Mouse (Mus musculus): ENCODE results near the gene Dennd5b.
"Not testable (repeated sequence)": the region's sequence is repeated elsewhere in the genome, so short reads cannot be mapped to it uniquely, and the experiment has no call there.

The Dennd5b gene

DNA sequence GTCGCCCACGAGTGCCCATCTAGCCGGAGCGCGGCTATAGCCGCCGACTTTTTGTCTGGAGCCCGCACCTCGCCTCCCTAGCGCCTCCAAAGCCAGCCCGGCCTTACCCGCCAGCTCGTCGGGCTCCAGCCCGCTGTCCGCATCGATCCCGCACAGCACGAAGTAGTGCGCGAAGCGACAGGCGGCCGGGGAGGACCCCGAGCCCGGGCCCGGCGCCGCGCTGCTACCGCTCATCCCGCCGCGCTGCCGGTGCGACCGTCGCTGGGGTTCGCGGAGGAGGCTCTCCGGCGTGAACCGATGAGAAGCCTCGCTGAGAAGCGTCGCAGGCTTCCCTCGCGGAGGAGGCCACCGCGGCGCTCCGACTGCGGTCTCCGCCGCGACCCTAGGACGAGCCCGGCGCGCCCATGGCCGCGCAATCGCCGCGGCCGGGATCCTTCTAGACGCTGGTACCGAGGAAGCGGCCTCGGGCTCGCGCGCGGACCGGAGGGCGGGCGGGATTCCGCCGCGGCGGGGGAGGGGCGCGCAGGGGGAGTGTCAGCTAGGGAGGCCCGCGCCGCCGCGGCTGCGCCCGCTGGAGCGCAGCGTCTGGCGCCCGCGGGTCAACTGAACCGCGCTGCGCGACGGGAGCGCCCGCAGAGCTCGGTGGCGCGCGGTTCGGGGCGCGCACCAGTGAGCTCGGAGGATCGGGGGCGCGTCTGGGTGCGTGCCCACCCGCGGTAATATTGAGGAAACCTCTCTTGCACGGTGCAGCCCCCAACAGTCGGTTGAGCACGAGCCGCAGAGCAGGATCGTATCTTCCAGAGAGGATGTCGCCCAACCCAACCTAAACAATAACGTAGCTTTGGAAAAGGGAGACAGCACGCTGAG lies at the start of gene Dennd5b:
Dennd5b (minus strand) TSS at position 605 of the 867 bp plus-strand sequence.
- peak; percentile 88 for DNase-seq (ENCODE audit: low spot score)

DNA sequence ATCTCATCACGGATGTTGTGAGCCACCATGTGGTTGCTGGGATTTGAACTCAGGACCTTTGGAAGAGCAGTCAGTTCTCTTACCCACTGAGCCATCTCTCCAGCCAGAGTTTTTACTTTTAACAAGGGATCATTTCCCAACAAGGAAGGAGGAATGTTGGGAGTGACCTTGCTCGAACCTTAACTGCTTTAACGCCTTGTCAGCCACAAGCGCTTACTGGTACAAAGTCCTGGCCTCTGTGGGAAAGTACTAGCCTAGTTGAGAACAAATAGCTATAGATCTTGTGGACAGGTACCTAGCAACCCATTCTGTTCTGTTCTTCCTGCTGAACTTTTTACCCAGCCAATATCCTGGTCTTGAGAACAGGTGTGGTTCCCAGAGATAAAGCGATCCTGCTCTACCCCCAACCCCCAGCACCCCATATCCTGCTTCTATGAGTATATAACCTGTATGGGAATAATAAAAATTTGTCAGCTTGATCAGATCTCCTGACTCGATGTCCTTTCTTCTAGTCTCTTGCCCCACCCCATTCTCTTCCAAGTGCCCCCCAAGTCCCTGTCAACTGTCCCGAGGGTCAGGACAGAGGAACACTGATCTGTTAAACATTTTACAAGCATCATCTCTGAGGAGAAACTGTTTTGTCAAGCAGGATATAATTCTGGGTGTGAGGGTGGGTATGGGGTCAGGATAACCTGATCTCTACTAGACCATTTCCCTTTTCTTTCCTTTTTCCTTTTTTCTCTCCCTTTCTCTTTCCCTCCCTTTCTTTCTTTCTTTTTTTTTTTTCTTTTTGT lies 47.2 kb upstream of the Dennd5b start:
- no peak for DNase-seq (ENCODE audit: low spot score)

DNA sequence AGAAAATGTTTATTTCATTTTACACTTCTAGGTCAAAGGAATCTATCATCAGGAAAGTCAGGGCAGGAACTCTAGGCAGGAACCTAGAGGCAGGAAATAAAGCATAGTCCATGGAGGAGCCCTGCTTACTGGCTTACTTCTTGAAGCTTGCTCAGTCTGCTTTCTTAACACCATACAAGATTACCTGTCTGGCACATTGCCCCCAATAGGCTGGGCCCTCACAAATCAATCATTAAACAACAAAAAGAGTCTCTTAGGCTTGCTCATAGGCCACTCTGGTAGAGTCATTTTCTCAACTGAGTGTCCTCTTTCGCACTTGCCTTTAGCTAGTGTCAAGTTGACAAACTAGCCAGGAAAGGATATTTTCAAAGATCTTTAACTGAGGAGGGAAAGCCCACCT lies 43.7 kb upstream of the Dennd5b start:
- DNase-seq (ENCODE audit: low spot score), result no peak

DNA sequence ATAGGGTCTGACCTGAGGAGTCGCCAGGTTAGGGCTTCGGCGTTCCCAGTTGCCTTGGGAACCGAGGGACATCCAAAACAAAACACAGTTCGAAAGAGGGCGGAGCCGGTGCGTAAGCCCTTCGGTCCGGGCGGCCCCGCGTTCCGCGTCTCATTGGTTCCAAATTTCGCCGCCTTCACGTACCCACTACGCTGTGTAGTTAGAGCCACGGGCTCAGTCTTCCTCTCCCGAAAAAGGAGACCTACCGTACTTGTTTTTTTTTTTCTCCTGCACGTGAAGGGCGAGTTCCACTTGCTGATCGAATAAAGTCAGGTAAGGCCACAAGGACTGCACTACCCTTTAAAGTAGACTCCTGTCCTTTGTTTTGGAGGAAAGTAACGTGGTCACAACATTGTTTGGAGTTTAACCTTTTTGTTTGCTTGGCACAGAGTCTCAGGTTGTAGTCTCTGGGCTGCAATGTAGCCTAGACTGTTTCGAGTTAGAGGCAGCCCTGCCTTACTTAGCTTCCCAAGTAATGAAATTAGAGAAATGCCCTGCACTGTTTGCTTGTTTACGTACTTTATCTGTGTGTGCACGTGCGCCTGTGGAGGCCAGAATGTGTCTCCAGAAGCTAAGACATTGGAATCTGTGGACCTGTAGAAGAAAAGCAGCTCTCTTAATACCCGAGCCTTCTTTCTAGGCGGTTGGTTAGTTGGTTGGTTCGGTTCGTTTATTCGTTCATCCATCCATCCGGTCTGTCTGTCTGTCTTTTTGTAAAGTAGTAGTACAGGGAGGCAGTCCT lies 40.1 kb upstream of the Dennd5b start:
- DNase-seq (ENCODE audit: low spot score), result peak; percentile 87

DNA sequence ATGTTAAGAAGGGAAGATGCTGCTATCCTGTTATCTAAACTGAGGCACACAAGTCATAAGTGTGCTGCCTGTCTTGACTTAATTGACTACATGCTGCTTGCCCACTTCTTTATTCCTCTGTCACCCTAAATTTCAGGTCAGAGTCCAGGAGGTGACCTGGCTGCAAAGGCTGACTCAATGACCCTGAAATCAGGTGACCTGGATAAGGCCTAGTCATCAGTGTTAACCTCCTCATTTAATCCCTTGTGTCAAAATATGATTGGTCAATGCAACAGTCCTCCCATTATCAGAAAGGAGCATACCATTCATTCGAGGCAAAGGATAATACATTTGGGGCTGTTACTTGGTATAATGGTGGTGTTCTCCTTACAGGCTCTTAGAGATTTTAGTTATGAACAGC lies 38.0 kb upstream of the Dennd5b start, which contains the start of gene Etfbkmt:
Etfbkmt (plus strand) TSS at position 379 of the 400 bp plus-strand sequence.
- no peak for DNase-seq (ENCODE audit: low spot score)

DNA sequence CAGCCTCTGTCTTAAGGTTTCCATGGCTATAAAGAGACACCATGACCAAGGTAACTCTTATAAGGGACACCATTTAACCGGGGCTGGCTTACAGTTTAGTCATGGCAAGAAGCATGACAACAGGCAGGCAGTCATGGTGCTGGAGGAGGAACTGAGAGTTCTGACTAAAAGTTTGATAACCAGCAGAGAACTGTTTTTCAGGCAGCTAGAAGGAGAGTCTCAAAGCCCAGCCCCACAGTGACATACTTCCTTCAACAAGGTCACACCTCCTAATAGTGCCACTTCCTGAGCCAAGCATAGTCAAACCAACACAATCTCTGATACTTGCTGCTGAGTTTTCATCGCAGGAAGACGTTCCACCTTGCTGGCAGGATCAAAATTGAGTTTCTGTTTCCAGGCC lies 37.5 kb upstream of the Dennd5b start:
- no peak for DNase-seq (ENCODE audit: low spot score)

DNA sequence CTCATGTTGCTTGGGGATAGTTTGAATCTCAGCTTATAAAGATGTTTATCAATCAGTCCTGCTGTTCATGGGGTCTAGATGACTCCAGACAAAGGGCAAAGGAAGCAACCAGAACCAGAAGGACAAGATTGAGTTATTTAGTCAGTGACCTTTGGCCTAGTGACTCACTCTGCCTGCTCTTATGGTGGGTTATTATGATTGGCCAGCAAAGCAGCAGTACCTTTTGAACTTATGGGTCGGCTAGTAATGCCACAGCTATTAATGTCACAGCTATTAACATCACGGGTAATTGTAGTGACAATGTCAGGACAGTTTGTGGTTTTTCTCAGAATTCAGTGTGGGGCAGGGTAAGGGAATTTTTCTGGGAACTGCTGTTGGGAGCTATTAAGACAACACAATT lies 36.5 kb upstream of the Dennd5b start:
- DNase-seq (ENCODE audit: low spot score), result no peak

DNA sequence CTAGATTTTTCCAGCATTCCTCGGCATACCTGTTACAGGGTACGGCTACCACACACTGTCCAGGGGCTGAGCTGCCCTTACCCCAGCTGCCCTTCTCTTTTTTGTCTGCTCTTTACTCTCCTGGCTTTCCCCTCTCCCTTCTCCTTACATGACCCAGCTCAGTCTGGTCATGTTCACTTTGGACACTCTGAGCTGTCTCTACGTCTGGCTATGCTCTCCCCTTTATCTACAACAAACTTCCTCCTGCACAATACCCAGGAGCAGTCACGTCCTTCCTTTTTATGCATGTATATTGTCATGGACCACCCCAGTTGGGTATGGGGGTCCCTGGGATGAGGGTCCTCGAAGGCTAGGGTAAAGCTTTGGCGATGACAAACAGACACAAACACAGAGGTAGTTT lies 34.2 kb upstream of the Dennd5b start:
- DNase-seq (ENCODE audit: low spot score), result no peak

DNA sequence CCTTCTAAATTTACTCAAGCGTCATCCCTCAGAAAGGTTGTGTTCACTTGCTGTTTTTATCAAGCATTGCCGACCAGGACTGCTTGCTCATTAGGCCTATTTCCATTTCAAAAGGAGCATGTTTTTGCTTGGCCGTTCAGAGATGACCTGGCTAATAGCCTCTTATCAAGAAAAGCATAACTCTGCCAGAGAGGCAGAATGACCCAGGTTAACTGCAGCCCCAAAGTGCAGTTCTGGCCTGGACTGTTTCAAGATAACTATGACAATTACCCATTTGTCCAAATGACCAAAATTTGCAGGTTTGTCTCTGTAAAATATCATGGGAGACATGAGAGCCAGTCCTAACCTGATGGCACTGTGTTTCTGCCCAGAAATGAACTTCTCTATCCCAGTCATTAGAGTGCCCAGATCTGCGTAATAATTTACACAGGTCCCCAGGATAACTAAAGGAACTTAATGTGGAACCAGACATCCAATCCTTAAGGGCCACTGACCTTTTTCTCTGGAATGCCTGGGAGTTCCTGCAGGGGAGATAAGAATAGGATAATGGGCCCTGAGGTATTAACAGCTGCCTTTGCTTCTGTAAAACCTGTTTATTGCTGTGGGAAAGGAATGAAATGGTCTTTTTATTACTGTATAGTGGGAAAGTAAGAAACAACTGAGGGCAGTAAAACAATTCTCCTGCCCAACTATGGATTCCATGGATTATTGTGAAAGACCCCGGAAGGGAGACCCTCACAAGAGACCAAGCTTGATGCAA lies 33.1 kb upstream of the Dennd5b start:
- DNase-seq (ENCODE audit: low spot score), result no peak

DNA sequence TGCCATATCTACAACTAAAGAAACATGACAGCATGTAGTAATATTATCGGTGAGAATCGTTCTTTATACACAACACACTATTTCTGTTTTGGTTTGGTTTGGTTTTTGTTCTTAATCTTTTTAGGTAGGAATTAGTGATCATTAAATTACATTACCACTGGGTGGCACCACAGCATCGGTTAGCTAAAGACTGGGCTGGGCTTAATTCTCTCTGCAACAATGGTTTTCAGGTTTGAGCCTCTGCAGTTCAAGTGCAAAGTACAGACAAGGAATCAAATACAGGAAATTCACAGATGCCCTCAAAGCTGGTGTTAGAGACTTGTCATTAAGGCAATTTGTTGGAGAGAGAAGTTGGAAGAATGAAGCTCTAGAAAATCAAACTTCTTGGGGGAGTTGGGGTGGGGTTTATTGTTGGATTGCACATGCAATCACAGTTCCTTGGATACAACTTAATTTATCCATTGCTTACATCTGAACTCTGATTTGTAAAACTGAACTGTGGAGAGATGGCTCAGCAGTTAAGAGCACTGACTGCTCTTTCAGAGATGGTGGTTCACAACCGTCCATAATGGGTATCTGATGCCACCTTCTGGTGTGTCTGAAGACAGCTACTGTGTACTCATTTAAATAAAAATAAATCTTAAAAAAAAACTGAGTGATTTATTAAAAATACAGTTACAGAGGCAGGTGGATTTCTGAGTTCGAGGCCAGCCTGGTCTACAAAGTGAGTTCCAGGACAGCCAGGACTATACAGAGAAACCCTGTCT lies 31.0 kb upstream of the Dennd5b start:
- no peak for DNase-seq (ENCODE audit: low spot score)

DNA sequence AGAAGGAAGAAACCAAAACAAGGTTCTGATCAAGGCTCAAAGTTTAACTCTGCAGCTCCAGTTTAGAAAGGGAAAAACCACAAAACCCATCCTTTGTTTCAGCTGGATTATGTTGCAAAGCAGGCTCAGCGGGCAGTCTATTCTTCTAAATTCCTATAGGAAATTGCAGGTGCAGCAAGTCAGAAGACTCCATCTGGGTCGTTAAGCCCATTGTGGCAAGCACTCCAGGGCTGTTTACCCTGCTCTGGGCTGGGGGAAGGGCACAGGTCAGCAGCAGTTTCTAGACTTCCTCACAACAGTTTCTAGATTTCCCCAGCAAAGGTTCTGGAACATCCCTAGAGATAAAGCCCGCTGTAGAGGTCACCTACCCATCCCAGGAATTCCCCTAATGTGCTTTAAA lies 29.6 kb upstream of the Dennd5b start:
- DNase-seq (ENCODE audit: low spot score), result no peak

DNA sequence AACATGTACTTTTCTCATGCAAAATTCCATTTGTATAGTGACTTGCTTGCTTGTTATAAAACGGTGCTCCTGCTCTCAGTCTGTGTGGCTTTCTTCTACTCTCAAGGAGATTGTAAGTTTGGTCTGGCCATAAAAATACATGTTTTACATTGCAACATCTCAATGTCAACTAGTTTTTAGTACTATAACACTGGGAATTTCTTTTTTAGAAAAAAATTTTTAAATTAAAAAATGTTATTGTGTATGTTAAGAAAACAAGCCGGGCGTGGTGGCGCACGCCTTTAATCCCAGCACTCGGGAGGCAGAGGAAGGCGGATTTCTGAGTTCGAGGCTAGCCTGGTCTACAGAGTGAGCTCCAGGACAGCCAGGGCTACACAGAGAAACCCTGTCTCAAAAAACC lies 28.4 kb upstream of the Dennd5b start, which contains the start of gene Gm10203:
Gm10203 (plus strand) TSS at position 301 of the 400 bp plus-strand sequence.
- not testable (repeated sequence) for DNase-seq (ENCODE audit: low spot score)

DNA sequence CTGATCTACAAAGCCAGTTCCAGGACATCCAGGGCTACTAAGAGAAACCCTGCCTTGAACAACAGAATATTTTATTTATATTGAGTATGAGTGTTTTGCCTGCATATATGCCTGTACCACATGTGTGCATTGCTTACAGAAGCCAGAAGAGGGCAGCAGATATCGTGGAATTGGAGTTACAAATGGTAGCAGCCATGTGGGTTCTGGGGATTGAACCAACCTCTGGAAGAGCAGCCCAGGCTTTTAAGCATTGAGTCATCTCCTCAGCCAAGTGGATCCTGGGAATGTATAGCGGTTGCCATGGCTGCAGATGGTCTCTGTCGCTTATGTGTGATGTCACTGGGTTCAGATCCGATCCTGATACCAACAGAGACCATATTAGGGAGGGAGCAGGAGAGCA lies 25.2 kb upstream of the Dennd5b start:
- DNase-seq (ENCODE audit: low spot score), result no peak

DNA sequence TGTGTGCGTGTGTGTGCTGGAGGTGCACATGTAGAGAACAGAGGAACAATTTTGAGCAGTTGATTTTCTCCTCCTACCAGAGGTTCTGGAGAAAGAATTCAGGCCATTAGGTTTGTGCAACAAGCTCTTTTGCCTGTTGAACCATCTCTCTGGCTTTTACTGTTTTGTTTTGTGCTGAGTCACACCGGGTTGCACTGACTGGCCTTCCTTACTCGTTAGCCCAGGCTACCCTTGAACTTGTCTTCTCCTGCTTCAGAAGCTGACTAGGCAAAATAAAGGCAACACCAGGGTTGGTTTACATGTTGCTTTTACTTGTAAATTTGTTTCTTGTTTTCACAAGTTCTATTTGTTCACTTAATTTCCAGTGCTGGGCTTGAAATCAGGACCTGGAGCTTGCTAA lies 21.6 kb upstream of the Dennd5b start:
- DNase-seq (ENCODE audit: low spot score), result no peak

DNA sequence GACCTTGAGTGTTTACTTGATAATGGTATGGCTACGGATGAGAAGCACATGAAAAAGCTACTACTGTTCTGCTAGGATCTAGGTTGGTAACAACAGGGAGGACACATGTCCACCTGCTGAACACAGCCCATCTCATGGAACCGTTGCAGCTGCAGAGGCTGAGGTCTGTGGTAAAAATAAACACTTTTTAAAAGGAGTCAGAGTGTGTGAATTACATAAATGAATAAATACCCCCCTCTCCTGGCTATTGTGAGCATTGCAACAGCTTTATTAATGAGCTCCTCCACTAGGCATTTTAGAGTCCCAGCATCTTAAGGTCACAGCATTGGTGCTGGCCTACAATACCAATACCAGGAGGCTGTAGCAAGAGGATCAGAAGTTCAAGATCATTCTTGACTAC lies 18.4 kb upstream of the Dennd5b start:
- DNase-seq (ENCODE audit: low spot score), result no peak

DNA sequence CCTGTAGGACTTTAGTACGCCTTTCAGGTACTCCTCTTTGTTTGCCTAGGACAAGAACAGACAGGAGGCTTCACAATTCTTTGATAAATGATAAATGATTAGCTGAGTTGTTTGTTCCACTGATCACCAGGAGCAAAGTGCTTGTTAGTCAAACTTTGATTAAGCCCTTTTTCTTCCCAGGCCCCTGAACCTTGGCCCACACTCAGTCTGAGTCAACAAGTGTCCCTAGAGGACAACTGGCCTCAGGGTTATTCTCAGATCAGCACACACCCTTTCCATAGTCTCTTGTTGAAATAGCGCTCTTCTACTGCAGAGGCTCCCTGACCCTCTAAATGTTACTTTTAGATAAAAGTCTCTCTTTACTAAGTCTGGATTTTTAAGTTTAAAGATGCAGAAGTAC lies 17.5 kb upstream of the Dennd5b start:
- no peak for DNase-seq (ENCODE audit: low spot score)

DNA sequence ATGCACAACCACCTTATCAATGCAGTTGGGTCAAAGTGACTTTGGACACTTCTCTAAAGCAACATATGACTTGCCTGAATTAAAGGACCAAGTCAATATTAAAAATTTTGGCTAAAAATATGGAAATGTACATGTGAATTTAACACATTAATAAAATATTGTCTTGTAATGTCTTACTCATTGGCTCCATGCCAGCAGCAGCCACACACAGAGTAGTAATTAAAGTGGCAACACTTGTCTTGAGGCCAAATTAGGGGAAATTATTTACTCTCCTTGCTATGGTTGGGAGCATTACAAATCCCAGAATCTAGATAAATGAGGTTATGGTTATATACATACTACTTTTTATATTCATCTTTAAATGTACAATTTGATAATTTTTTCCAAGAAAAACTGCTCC lies 15.5 kb upstream of the Dennd5b start:
- DNase-seq (ENCODE audit: low spot score), result no peak

DNA sequence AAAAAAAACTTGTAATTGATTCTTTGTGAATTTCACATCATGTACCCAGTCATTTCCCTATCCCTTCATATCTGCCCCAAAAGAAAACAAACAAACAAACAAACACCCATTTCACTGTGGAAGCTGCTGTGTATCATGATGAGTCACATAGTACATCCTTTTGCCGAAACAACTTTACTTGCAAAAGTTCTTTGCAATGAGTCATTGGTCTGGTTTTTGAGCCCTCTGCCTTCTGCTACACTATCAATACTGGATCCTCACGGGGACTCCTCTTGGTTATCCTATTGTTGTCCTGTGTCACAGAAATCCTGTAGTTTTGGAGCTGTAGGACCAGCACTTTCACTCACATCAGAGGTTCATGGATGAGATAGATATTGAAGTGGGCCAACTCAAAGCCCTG lies 7.4 kb upstream of the Dennd5b start:
- DNase-seq (ENCODE audit: low spot score), result no peak

DNA sequence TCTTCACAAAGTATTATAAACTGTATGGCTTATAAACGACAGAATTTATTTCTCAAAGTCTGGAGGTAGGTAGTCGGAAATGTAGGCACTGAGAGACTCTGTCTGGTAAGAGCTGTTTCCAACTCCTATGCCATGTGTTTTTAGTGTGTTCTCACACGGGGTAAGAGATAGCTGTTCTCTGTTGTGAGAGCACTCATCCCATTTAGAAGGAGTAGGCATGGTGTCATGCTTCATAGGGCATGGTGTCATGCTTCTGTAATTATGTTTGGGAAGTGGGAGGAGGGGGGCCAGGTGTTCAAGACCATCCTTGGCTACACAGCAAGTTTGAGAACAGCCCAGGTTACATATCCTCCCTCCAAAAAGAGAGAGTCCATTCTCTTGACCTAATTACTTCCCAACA lies 6.1 kb upstream of the Dennd5b start:
- DNase-seq (ENCODE audit: low spot score), result no peak

DNA sequence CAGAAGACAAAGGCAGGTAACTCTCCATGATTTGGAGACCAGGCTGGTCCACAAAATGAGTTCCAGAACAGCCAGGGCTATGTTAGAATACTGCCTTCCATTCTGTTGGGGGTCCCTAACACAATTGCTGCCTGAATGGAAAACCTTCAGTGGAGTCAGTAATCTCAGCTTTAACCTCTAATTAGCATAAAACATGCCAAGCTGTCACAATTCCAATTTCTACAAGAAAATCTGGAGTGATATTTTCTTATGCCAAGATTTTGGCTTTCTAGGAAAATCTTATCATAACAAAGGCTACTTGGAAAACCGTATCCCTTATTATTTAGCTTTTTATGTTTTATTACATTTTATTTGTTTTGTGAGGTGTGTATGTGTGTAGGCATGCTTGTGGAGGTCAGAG lies 2.0 kb upstream of the Dennd5b start:
- DNase-seq (ENCODE audit: low spot score), result no peak

DNA sequence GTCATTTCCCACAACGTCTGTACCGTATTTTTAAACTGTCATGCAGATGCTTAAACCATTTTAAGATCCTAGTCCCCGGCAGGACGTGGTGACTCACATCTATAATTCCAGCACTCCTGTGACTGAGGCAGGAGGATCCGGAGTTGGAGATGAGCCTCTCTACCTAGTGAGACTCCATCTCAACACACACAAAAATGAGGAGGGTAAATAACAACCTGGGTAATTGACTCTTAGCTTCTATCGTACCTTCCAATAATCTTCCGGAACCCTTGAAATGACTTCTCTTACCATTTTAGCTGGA lies 413 bp upstream of the Dennd5b start:
- no peak for DNase-seq (ENCODE audit: low spot score)

Measured in ovary, postnatal 36 days (tissue).